Mouse (Mus musculus) small intestine, adult 2 months (tissue): ENCODE measurements around the gene Gpsm2.

Source experiments
- CTCF ChIP-seq: fragments of 200-500 bp; IDR thresholded peaks from 2 replicates; pipeline ENCODE4 v1.5.1; 2012; ENCODE audit warnings: low read depth, mild to moderate bottlenecking, control low read depth, inconsistent platforms, low read length, moderate library complexity, mixed read lengths; ENCODE audit not compliant: insufficient replicate concordance, insufficient read length; ENCODE audit errors: extremely low read depth
- POLR2A ChIP-seq: fragments of 200-500 bp; IDR thresholded peaks from 2 replicates; pipeline ENCODE4 v1.6.1; 2012; ENCODE audit warnings: low read depth, mild to moderate bottlenecking, control low read depth, inconsistent platforms, low read length, moderate library complexity

GRCm38 (mm10) chr3:108765476-108765875 lies 43.4 kb upstream of the Gpsm2 start:
- TF ChIP-seq POLR2A = no peak
- no peak for TF ChIP-seq CTCF
